Mouse (Mus musculus): ENCODE measurements at regions not wholly inside any gene's neighbourhood (a gene's known extent, or its start where the extent isn't known, plus 50 kb on each side); places are given as distances from the start of the nearest gene placed in this dataset.

GRCm38 (mm10) chr3:130936336-130936735 lies 173.9 kb upstream of the Lef1 start:
- DNase-seq (ENCODE audit: low spot score): no peak

GRCm38 (mm10) chr3:130935926-130936315 lies 174.3 kb upstream of the Lef1 start:
- no peak for DNase-seq (ENCODE audit: low spot score)

GRCm38 (mm10) chr3:130935302-130935925 lies 174.9 kb upstream of the Lef1 start:
- no peak for DNase-seq (ENCODE audit: low spot score)

DNA sequence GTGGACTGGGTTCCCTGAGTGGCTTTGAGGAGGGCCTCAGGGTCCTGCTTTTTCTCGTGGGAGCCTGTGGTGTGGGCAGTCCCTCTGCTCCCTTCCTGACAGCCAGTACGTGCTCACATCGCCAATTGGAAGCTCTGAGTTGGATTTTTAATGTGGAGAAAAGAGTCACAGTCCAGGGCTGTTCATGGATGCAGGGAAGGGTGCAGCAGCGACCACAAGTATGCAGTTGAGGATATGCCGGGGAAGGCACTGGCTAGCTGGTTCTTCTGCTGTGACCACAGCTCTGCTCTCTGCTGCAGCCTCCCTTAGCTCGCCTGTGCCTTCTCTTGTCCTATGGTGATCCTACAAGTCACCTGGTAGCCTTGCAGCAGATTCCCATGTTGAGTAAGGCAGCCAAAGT lies 177.5 kb upstream of the Lef1 start:
- DNase-seq (ENCODE audit: low spot score): no peak

DNA sequence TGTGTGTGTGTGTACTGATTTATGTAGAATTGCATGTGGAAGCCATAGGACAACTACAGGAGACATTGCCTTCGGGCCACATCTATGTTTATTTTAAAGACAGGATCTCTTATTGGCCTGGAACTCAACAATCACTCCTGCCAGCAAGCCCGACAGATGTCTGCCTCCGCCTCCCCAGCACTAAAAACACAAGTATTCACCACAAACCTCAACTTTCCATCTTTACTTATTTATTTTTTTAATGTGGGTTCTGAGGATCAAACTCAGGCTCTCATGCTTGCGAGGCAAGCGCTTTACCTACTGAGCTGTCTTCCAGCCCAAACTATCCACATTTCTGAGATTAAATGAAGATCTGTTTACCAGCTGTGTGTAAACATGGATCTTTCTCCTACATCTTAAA lies 178.0 kb upstream of the Lef1 start:
- DNase-seq (ENCODE audit: low spot score): no peak

DNA sequence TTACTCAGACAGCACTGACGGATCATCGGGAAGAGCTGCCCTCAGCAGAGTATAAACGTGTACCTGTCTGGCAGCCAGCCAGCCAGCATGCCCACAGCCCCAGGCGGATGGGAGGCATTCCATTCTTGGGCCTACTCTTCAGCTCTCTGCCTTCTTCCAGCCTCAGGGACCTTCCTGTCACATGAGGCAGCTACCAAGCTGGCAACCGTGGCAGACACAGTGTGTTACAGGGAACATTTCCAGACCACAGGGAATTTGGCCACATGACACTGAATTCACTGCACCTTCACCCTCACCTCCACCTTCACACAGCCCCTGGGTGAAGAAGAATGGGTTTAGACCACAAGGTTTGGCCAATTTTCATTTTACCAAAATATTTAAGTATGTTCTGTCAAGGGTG lies 185.3 kb upstream of the Lef1 start:
- DNase-seq (ENCODE audit: low spot score): no peak

DNA sequence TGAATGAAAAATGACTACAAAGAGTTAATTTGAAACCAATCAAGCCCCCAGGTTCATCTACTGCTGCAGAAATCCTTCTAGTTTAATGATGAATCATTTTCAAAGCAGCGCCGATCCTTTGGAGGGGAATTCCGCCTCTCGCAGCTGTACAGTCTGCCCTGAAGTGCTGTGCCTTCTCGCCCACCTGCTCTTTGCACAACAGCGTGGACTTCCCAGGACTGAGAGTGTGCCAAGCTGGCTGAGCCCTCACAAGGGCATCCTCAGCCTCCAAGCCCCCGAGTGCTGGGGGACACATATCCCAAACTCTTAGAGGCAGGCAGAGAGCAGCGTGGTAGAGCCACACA lies 186.7 kb upstream of the Lef1 start:
- no peak for DNase-seq (ENCODE audit: low spot score)

DNA sequence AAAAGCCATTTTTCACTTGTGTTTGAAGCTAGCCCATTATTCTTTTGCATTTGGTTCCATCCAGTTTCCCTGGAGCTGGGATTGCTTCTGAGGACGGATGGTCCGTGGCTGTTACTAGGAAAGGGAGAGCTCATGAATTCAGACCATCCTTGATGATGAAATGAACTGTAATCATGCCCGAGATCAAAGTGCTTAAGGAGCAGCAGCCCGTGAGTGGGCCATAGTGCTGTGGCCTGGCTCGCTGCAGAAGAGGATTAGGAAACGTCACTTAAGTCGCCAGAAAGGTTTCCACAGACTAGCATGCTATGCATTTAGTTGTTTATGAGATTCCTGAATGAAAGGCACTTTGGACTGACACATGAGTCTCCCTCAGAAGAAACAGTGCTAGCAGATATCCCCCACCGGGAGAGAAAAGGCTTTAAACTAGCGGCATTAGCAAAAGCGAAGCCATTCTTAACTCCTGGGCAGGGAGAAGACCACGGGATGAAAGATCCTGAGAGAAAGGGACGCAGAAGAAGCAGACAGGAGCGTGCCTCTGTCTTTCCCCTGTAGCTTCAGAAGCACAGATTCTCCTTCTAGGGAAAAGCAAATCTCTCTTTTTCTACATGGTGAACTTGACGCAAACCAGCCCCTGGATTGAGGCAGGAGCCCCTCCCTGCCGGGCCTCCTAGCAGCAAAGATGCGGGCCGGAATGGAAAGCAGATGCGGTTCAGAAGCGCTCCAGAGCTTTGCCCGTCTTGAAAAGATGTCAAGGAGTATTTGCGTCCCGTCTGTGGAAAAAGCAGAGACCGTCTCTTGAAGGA lies 187.3 kb upstream of the Lef1 start:
- DNase-seq (ENCODE audit: low spot score): no peak

DNA sequence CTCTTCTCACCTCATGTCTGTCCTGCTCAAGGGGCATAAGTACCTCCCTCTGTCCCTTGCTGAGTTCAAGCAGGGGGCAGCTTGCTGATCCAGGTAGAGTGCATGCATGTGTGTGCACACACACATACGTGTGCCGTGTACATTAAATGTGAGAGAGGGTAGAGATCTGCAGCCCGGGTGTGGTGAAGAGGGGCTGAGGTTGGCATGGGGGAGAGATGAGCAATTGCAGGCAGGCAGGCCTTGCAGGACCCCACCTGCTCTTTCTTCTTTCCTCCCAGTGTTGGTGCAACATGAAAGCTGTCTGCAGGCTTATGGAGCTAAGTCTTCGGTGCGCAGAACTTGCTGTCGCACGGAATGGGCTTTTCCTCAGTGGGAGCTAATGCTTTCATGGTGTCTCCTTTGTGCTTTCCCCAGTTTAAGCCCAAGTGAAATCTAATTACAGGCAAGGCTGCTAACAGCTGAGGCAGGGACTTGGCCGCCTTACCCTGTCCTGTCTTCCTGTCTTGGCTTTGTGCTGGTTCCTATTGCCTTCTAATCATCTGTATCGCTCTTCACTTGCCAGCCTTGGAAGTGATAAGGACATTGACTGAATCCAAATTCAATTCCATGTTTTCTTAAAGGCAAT lies 188.5 kb upstream of the Lef1 start:
- DNase-seq (ENCODE audit: low spot score): no peak

- DNase-seq (ENCODE audit: low spot score): no peak
Observed at GRCm38 (mm10) chr3:130913812-130914211, 183.6 kb upstream of the Rpl34 start.

- DNase-seq (ENCODE audit: low spot score): no peak
Observed at GRCm38 (mm10) chr3:130905101-130905500, 174.9 kb upstream of the Rpl34 start.

DNA sequence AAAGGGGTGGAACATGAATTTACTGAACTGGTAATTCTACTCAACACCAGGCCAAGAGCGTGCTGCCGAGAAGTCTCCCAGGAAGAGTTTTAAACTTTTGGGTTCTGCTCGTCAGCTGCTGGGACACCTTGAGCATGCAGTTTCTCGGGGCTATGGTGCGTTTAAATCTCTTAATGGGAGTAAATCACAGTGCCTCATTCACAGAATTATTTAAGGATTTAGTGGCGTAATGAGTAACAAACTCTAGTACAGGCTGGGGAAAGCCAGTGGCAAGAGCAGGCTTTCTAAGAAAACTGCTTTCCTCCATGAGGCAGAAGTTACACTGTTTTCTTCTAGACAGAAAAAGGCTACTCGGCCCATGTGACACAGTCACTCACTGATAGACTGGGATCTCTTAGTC lies 173.1 kb upstream of the Rpl34 start:
- DNase-seq (ENCODE audit: low spot score): no peak

DNA sequence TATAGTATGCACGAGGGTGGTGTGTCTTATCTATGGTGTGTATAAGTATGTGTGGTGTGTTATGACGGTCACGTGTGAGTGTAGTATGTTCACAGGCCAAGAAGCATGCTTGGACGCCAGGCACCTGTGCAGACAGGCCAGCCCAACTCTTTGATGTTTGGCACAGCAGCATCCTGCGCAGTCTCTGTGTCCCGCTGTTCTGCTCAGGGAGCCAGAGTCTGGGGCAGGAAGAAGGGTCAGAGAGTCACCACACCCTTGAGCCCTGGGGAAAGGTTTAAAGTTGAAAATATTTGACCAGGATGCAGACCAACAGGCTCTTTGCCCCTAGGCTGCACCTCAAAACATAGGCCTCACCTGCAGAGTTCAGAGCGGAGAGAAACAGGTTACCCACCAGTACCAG lies 172.2 kb upstream of the Rpl34 start:
- no peak for DNase-seq (ENCODE audit: low spot score)

DNA sequence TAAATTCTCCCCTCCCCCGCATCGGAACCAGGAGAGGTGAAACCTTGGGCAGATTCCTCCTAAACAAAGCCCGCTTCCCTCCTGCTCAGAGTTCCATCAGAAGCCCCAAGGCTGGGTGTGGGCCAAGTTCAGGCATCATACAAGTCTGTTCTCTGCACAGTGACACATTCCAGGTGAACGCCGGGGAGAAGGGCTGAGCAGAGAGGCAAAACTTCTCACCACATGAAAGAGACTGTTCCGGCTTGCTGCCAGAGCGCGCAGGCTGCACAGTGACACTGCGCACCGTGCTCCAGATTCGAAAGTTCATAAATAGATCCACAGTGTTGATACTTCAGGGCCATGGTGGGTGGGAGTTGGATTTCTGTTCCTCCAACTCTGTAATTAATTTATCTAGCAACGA lies 171.1 kb upstream of the Rpl34 start:
- no peak for DNase-seq (ENCODE audit: low spot score)

DNA sequence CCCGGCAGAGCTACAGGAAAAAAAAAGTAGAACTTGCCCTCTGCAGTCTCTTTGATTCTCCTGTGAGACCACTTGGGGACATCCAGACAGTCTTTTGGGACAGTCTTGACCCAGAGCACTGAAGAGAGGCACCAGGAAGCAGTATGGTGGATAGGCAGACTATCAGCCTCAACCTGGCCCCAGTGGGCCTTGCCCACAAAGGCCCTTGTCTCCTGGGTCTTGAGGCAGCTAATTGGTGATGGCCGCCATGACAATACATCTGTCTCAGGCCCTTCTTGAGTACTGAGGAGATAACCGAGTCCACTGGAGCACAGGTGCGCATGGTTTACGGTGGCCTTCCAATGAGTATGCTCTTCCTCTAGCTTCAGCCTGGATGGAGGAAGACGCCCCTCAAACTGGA lies 170.6 kb upstream of the Rpl34 start:
- DNase-seq (ENCODE audit: low spot score): no peak

DNA sequence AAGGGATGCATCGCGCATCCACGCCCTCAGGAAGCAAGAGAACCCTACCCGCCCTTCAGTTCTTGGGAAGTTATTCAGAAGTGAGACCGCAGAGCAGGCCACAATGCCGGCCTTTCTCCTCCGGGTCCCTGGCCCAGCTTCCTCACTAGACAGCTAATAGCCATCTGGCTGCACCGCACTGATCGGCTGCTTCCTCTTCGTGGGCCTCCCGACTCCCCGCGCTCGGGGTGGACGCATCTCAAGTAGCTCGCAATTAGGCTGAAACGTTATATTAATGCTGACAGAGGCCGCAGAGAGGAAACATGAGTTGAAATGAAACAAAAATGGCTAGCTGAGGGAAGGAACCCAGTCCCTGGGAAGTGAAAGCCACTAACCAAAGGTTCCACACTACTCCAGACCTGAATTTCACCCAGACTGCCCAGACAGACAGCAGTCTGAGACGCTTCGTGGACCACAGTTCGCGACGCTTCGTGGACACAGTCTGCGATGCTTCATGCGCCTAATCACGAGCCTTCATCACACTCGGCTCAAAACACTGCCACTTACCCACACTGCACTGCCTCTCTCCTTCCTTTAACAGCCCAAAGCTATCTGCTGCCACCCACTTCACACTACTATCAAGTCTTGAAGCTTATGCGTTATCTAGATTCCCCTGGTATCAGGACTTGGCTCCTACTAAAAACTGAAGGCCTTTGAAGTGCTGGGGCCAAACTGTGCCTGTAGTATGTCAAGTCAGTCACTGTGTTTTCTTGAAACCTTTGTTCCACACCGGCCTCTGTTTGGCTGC lies 170.0 kb upstream of the Rpl34 start:
- no peak for DNase-seq (ENCODE audit: low spot score)

DNA sequence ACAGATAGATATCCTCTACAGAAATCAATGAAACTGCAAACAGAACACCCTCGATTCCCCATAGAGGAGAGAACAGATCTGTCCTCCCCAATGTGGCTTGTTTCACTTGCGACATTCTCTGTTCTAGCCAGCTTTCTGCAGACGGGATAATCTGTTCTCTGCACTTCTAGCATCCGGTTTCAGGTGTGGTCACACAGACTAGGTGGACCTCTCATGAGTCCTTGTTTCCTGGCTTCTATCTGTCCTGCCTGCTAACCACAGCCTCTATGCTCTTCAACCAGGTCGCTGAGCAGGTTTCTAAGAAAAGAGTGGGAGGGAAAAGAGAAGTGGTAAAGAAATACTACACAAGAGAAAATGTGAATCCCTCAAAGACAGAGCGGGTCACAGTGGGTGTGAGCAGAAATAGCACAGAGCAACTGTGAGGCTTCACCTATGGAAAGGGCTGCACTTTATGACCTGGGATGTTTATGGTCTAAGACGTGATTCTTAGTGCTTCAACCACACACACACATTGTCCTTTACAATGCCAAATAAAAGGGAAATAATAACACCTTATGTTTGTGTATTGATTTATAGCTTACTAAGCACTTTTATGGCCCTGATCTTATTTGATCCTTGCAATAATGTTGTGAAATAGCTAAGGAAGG lies 164.1 kb upstream of the Rpl34 start:
- DNase-seq (ENCODE audit: low spot score): no peak

DNA sequence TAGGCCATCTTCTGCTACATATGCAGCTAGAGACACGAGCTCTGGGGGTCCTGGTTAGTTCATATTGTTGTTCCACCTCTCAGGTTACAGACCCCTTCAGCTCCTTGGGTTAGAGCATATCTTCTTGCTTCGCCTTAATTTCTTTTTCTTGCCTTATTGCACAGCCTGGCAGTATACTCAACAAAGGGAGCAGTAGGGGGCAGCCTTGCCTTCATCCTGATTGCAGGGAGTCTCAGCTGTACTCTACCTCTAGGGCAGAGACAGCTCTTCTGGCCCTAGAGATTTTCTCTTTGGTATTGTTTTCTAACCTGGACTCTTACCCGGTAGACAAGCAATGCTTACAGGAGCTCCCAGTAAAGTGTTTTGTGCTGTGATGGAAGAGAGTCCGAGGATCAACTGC lies 161.1 kb upstream of the Rpl34 start:
- DNase-seq (ENCODE audit: low spot score): no peak

- no peak for DNase-seq (ENCODE audit: low spot score)
Observed at GRCm38 (mm10) chr3:130888587-130888986, 158.4 kb upstream of the Rpl34 start.

- DNase-seq (ENCODE audit: low spot score): no peak
Observed at GRCm38 (mm10) chr3:130887540-130888312, 157.5 kb upstream of the Rpl34 start.

GRCm38 (mm10) chr3:130885974-130886373 lies 155.8 kb upstream of the Rpl34 start:
- DNase-seq (ENCODE audit: low spot score): no peak

DNA sequence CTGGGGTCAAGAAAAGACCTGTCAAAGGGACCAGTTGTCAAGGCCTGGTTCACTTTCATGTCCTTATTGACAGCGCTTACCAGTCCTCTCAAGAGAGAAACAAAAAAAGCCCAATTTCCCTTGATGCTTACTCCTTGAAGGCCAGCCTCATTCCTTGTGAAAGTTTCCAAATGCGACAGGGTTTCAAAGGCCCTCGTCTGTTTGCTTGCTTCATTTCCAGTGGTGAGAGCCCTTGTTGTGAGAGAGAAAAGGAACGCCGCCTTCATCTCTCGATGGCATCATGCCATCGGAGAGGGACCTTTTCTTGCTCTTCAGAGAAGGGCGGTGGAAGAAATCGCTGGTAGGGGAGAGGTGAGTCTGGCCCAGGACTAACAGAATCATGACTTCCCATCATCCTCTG lies 154.2 kb upstream of the Rpl34 start:
- DNase-seq (ENCODE audit: low spot score): no peak
